Mouse (Mus musculus) E14TG2a.4 (cell line): ENCODE data around the gene Fcrl6.

Experiments used
- CTCF ChIP-seq: conservative IDR thresholded peaks from 2 replicates; pipeline ENCODE4 v1.5.1; 2014; ENCODE audit warnings: low read length
- NANOG ChIP-seq: IDR thresholded peaks from 2 replicates; pipeline ENCODE4 v1.6.1; 2014; ENCODE audit warnings: borderline replicate concordance, low read length, mixed read lengths
- POU5F1 ChIP-seq: IDR thresholded peaks from 2 replicates; pipeline ENCODE4 v1.6.1; 2014; ENCODE audit warnings: low read length, borderline replicate concordance

DNA sequence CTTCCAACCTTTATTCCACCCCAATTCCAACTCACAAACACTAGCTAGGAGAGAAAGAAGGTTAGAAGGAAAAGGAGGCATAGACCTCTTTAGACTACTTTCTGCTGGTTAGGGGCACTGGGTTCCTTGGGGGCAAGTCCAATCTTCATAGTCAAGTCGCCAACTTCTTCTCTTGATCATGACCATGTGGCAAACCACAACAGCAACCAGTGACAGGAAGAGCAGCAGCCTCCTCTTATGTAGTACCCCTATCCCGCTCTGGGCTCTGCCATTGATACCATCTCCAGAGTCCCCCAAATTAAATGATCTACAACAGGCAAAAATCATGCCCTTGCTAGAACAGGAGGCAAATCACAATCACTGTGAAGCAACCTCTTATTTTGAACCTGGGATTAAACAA, 8.4 kb downstream of the Fcrl6 start:
- TF ChIP-seq CTCF = no peak
- no peak for TF ChIP-seq POU5F1
- no peak for TF ChIP-seq NANOG
